Mouse (Mus musculus): ENCODE measurements around the gene Hinfp. TPM values are rescaled to one million over a fixed set of nuclear protein-coding genes. Genes with fewer than 3 reads are reported as not detected.
"Not testable (repeated sequence)": the region's sequence is repeated elsewhere in the genome, so short reads cannot be mapped to it uniquely, and the experiment has no call there.

The Hinfp gene
- polyA plus RNA-seq, 1 experiment, result 4.9 TPM

- peaks cover 52% of the 10 kb centered on the region for H3K4me1 ChIP-seq
- H3K27me3 ChIP-seq (replicated peaks), result no peaks in the 10 kb centered on the region
- H3K4me3 ChIP-seq (replicated peaks), result peak overlapping the region; percentile 94
- H3K9me3 ChIP-seq, result no peaks in the 10 kb centered on the region
- no peak for TF ChIP-seq FLI1 (IDR thresholded peaks at IDR 0.05; ENCODE audit: low read length)
- TF ChIP-seq GATA1 (IDR thresholded peaks at IDR 0.05; ENCODE audit: borderline replicate concordance, low read length), result peak; percentile 93
- H3K36me3 ChIP-seq (replicated peaks; ENCODE audit: low read length), result peaks cover 69% of the 10 kb centered on the region
Observed at GRCm38 (mm10) chr9:44343290-44343689, 37.8 kb upstream of the Hinfp start.

- no peaks in the 10 kb centered on the region for H3K27me3 ChIP-seq (replicated peaks)
- no peaks in the 10 kb centered on the region for H3K9me3 ChIP-seq
- peak overlapping the region; percentile 94 for H3K4me3 ChIP-seq (replicated peaks)
- no peak for TF ChIP-seq FLI1 (IDR thresholded peaks at IDR 0.05; ENCODE audit: low read length)
- no peak for TF ChIP-seq GATA1 (IDR thresholded peaks at IDR 0.05; ENCODE audit: borderline replicate concordance, low read length)
- peaks cover 56% of the 10 kb centered on the region for H3K4me1 ChIP-seq
- H3K36me3 ChIP-seq (replicated peaks; ENCODE audit: low read length), result peaks cover 68% of the 10 kb centered on the region
Observed at GRCm38 (mm10) chr9:44342605-44343004, 37.1 kb upstream of the Hinfp start.

- TF ChIP-seq GATA1 (IDR thresholded peaks at IDR 0.05; ENCODE audit: borderline replicate concordance, low read length), result no peak
- no peak for TF ChIP-seq FLI1 (IDR thresholded peaks at IDR 0.05; ENCODE audit: low read length)
- H3K36me3 ChIP-seq (replicated peaks; ENCODE audit: low read length), result peaks cover 68% of the 10 kb centered on the region
- H3K27me3 ChIP-seq (replicated peaks), result no peaks in the 10 kb centered on the region
- peak overlapping the region; percentile 94 for H3K4me3 ChIP-seq (replicated peaks)
- peaks cover 60% of the 10 kb centered on the region for H3K4me1 ChIP-seq
- no peaks in the 10 kb centered on the region for H3K9me3 ChIP-seq
Observed at GRCm38 (mm10) chr9:44342173-44342572, 36.7 kb upstream of the Hinfp start.

- H3K4me1 ChIP-seq, result peaks cover 67% of the 10 kb centered on the region
- peak overlapping the region; percentile 69 for H3K4me3 ChIP-seq (replicated peaks)
- no peak for TF ChIP-seq FLI1 (IDR thresholded peaks at IDR 0.05; ENCODE audit: low read length)
- TF ChIP-seq GATA1 (IDR thresholded peaks at IDR 0.05; ENCODE audit: borderline replicate concordance, low read length), result no peak
- H3K27me3 ChIP-seq (replicated peaks), result no peaks in the 10 kb centered on the region
- H3K9me3 ChIP-seq, result no peaks in the 10 kb centered on the region
- H3K36me3 ChIP-seq (replicated peaks; ENCODE audit: low read length), result peaks cover 68% of the 10 kb centered on the region
Observed at GRCm38 (mm10) chr9:44341487-44341886, 36.0 kb upstream of the Hinfp start.

- Histone ChIP-seq H3K36me3 (replicated peaks; ENCODE audit: low read length) (peaks cover 61% of the 10 kb centered on the region), H3K4me1 (peaks cover 60% of the 10 kb centered on the region), H3K9me3 (no peaks in the 10 kb centered on the region), H3K27me3 (replicated peaks) (no peaks in the 10 kb centered on the region), H3K4me3 (replicated peaks) (no peak overlapping the region)
- TF ChIP-seq FLI1 (IDR thresholded peaks at IDR 0.05; ENCODE audit: low read length), result no peak
- no peak for TF ChIP-seq GATA1 (IDR thresholded peaks at IDR 0.05; ENCODE audit: borderline replicate concordance, low read length)
Observed at GRCm38 (mm10) chr9:44338574-44338973, 33.1 kb upstream of the Hinfp start.

- TF ChIP-seq GATA1 (IDR thresholded peaks at IDR 0.05; ENCODE audit: borderline replicate concordance, low read length) (no peak), FLI1 (IDR thresholded peaks at IDR 0.05; ENCODE audit: low read length) (no peak)
- Histone ChIP-seq H3K4me1 (peaks cover 62% of the 10 kb centered on the region), H3K36me3 (replicated peaks; ENCODE audit: low read length) (peaks cover 71% of the 10 kb centered on the region), H3K9me3 (no peaks in the 10 kb centered on the region), H3K4me3 (replicated peaks) (peak overlapping the region; percentile 73), H3K27me3 (replicated peaks) (no peaks in the 10 kb centered on the region)
Observed at GRCm38 (mm10) chr9:44337436-44338169, 32.1 kb upstream of the Hinfp start.

- TF ChIP-seq GATA1 (IDR thresholded peaks at IDR 0.05; ENCODE audit: borderline replicate concordance, low read length) (no peak), FLI1 (IDR thresholded peaks at IDR 0.05; ENCODE audit: low read length) (no peak)
- Histone ChIP-seq H3K36me3 (replicated peaks; ENCODE audit: low read length) (peaks cover 70% of the 10 kb centered on the region), H3K9me3 (no peaks in the 10 kb centered on the region), H3K27me3 (replicated peaks) (no peaks in the 10 kb centered on the region), H3K4me3 (replicated peaks) (peak overlapping the region; percentile 88), H3K4me1 (peaks cover 56% of the 10 kb centered on the region)
Observed at GRCm38 (mm10) chr9:44336964-44337363, 31.5 kb upstream of the Hinfp start.

GRCm38 (mm10) chr9:44336513-44336912, 31.0 kb upstream of the Hinfp start:
- Histone ChIP-seq H3K36me3 (replicated peaks; ENCODE audit: low read length) (peaks cover 70% of the 10 kb centered on the region), H3K4me3 (replicated peaks) (peak overlapping the region; percentile 88), H3K4me1 (peaks cover 52% of the 10 kb centered on the region)
- H3K27me3 ChIP-seq (replicated peaks); H3K9me3 ChIP-seq: not testable (repeated sequence)

GRCm38 (mm10) chr9:44336093-44336406, 30.6 kb upstream of the Hinfp start:
- H3K36me3 ChIP-seq (replicated peaks; ENCODE audit: low read length), result peaks cover 70% of the 10 kb centered on the region

GRCm38 (mm10) chr9:44335331-44336092, 30.0 kb upstream of the Hinfp start:
- peaks cover 42% of the 10 kb centered on the region for H3K4me1 ChIP-seq
- no peaks in the 10 kb centered on the region for H3K9me3 ChIP-seq
- H3K36me3 ChIP-seq (replicated peaks; ENCODE audit: low read length), result peaks cover 70% of the 10 kb centered on the region
- H3K4me3 ChIP-seq (replicated peaks), result peak overlapping the region; percentile 98
- H3K27me3 ChIP-seq (replicated peaks), result no peaks in the 10 kb centered on the region
- no peak for TF ChIP-seq FLI1 (IDR thresholded peaks at IDR 0.05; ENCODE audit: low read length)

More at GRCm38 (mm10) chr9:44336093-44336406, 30.6 kb upstream of the Hinfp start:
- Histone ChIP-seq H3K9me3 (no peaks in the 10 kb centered on the region), H3K27me3 (replicated peaks) (no peaks in the 10 kb centered on the region), H3K4me1 (peaks cover 47% of the 10 kb centered on the region), H3K4me3 (replicated peaks) (peak overlapping the region; percentile 98)
- TF ChIP-seq GATA1 (IDR thresholded peaks at IDR 0.05; ENCODE audit: borderline replicate concordance, low read length), result no peak
